21 mouse cellular contexts compared by ENCODE assay signal in genomic region chr2:49471641-49472355, GRCm38 (mm10).
"Had no signal": no experiment of that assay in that cellular context is flagged by ENCODE, and none has a peak within 500 bp of the region (broad histone marks: within the 10 kb centered on the region; RNA-seq: fewer than 3 reads in every experiment).

No protein-coding gene starts in this region.

- DNase-seq: kidney, adult 18-20 months; kidney, adult 9 months; kidney, postnatal 14 days; kidney, postnatal 4 days; layer of hippocampus, adult 9-11 months; liver, embryonic 13.5 days; right cerebral cortex, adult 18-20 months; right cerebral cortex, postnatal 14 days; spleen, adult 18-20 months; thymus, postnatal 25 days had no signal

- H3K4me3 ChIP-seq: layer of hippocampus, adult 2 months; left cerebral cortex, adult 2 months; liver, embryonic 13.5 days; megakaryocyte, embryonic 14.5 days; midbrain, embryonic 10.5 days; midbrain, embryonic 13.5 days; neural tube, embryonic 12.5 days; neural tube, embryonic 15.5 days; stomach, embryonic 15.5 days had no signal

- ATAC-seq: lung, postnatal 0 days; midbrain, embryonic 13.5 days had no signal

- H3K27ac ChIP-seq: layer of hippocampus, adult 2 months; left cerebral cortex, adult 2 months; liver, embryonic 13.5 days; macrophage; midbrain, embryonic 10.5 days; midbrain, embryonic 13.5 days; neural tube, embryonic 12.5 days; neural tube, embryonic 15.5 days; stomach, embryonic 15.5 days had no signal

- H3K9me3 ChIP-seq: liver, embryonic 13.5 days; megakaryocyte, embryonic 14.5 days; midbrain, embryonic 10.5 days; midbrain, embryonic 13.5 days; neural tube, embryonic 12.5 days; neural tube, embryonic 15.5 days; stomach, embryonic 15.5 days had no signal

- H3K4me2 ChIP-seq: liver, embryonic 13.5 days; lung, embryonic 14.5 days; midbrain, embryonic 13.5 days; neural tube, embryonic 12.5 days; neural tube, embryonic 15.5 days; stomach, embryonic 15.5 days had no signal

- H3K27me3 ChIP-seq: liver, embryonic 13.5 days; megakaryocyte, embryonic 14.5 days; midbrain, embryonic 13.5 days; neural tube, embryonic 12.5 days; neural tube, embryonic 15.5 days; stomach, embryonic 15.5 days had no signal

- H3K36me3 ChIP-seq: liver, embryonic 13.5 days; neural tube, embryonic 15.5 days; stomach, embryonic 15.5 days had no signal

- H3K4me1 ChIP-seq: midbrain, embryonic 10.5 days; neural tube, embryonic 12.5 days; neural tube, embryonic 15.5 days had no signal

- H3K9ac ChIP-seq: liver, embryonic 13.5 days; lung, embryonic 14.5 days; midbrain, embryonic 13.5 days; neural tube, embryonic 12.5 days; neural tube, embryonic 15.5 days; stomach, embryonic 15.5 days had no signal
